Mouse (Mus musculus): ENCODE results near the gene Cckbr. TPM values are rescaled to one million over a fixed set of nuclear protein-coding genes. Genes with fewer than 3 reads are reported as not detected.

The Cckbr gene
- polyA plus RNA-seq, 1 experiment: not detected

- TF ChIP-seq FLI1 (IDR thresholded peaks at IDR 0.05; ENCODE audit: low read length): no peak
- no peak for TF ChIP-seq GATA1 (IDR thresholded peaks at IDR 0.05; ENCODE audit: borderline replicate concordance, low read length)
- H3K4me1 ChIP-seq: peaks cover 5% of the 10 kb centered on the region; the same call in 1 of the 2 replicates
- peaks cover 25% of the 10 kb centered on the region for H3K27me3 ChIP-seq (replicated peaks)
- H3K4me3 ChIP-seq (replicated peaks): no peak overlapping the region
- H3K9me3 ChIP-seq: no peaks in the 10 kb centered on the region
- H3K36me3 ChIP-seq (replicated peaks; ENCODE audit: low read length): no peaks in the 10 kb centered on the region
Measured at GRCm38 (mm10) chr7:105514561-105514960, 89.0 kb downstream of the Cckbr start.

GRCm38 (mm10) chr7:105515178-105515577, 89.6 kb downstream of the Cckbr start:
- no peaks in the 10 kb centered on the region for H3K9me3 ChIP-seq
- no peak overlapping the region for H3K4me3 ChIP-seq (replicated peaks)
- H3K27me3 ChIP-seq (replicated peaks): peaks cover 21% of the 10 kb centered on the region
- no peaks in the 10 kb centered on the region for H3K36me3 ChIP-seq (replicated peaks; ENCODE audit: low read length)
- H3K4me1 ChIP-seq: peaks cover 5% of the 10 kb centered on the region; the same call in 1 of the 2 replicates
- no peak for TF ChIP-seq FLI1 (IDR thresholded peaks at IDR 0.05; ENCODE audit: low read length)

GRCm38 (mm10) chr7:105516669-105517360, 91.3 kb downstream of the Cckbr start:
- no peaks in the 10 kb centered on the region for H3K9me3 ChIP-seq
- TF ChIP-seq FLI1 (IDR thresholded peaks at IDR 0.05; ENCODE audit: low read length) (no peak), GATA1 (IDR thresholded peaks at IDR 0.05; ENCODE audit: borderline replicate concordance, low read length) (no peak)
- no peak overlapping the region for H3K4me3 ChIP-seq (replicated peaks)
- peaks cover 5% of the 10 kb centered on the region; the same call in 1 of the 2 replicates for H3K4me1 ChIP-seq
- no peaks in the 10 kb centered on the region for H3K36me3 ChIP-seq (replicated peaks; ENCODE audit: low read length)
- H3K27me3 ChIP-seq (replicated peaks): peaks cover 25% of the 10 kb centered on the region

GRCm38 (mm10) chr7:105519336-105519735, 93.8 kb downstream of the Cckbr start:
- Histone ChIP-seq H3K4me1 (peaks cover 10% of the 10 kb centered on the region), H3K4me3 (replicated peaks) (no peak overlapping the region), H3K27me3 (replicated peaks) (peaks cover 19% of the 10 kb centered on the region), H3K36me3 (replicated peaks; ENCODE audit: low read length) (no peaks in the 10 kb centered on the region), H3K9me3 (no peaks in the 10 kb centered on the region)
- TF ChIP-seq FLI1 (IDR thresholded peaks at IDR 0.05; ENCODE audit: low read length) (no peak), GATA1 (IDR thresholded peaks at IDR 0.05; ENCODE audit: borderline replicate concordance, low read length) (no peak)

- H3K4me1 ChIP-seq: peaks cover 10% of the 10 kb centered on the region
Measured at GRCm38 (mm10) chr7:105519771-105520170, 94.2 kb downstream of the Cckbr start.

DNA sequence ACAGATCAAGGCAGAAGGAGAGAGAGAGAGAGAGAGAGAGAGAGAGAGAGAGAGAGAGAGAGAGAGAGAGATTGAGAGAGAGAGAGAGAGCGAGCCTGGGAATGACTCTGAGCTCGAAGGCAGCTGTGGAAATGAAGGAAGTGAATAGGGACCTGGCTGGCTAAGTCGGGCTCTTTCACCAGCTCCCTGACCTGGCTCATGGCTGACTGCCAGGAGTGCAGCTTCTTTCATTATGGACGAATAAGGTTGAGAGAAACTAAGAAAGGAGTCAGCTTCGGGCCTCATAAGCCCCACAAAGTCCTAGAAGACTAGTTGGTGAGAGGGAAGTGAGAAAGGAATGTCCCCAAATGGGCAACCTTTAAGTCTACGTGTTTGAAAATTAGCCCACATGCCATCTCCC, 94.7 kb downstream of the Cckbr start:
- Histone ChIP-seq H3K27me3 (replicated peaks) (peaks cover 15% of the 10 kb centered on the region), H3K36me3 (replicated peaks; ENCODE audit: low read length) (no peaks in the 10 kb centered on the region), H3K9me3 (no peaks in the 10 kb centered on the region), H3K4me1 (peaks cover 6% of the 10 kb centered on the region), H3K4me3 (replicated peaks) (no peak overlapping the region)
- TF ChIP-seq FLI1 (IDR thresholded peaks at IDR 0.05; ENCODE audit: low read length) (no peak), GATA1 (IDR thresholded peaks at IDR 0.05; ENCODE audit: borderline replicate concordance, low read length) (no peak)

More at GRCm38 (mm10) chr7:105519771-105520170, 94.2 kb downstream of the Cckbr start:
- no peaks in the 10 kb centered on the region for H3K9me3 ChIP-seq
- H3K36me3 ChIP-seq (replicated peaks; ENCODE audit: low read length): no peaks in the 10 kb centered on the region
- peaks cover 19% of the 10 kb centered on the region for H3K27me3 ChIP-seq (replicated peaks)
- TF ChIP-seq FLI1 (IDR thresholded peaks at IDR 0.05; ENCODE audit: low read length) (no peak), GATA1 (IDR thresholded peaks at IDR 0.05; ENCODE audit: borderline replicate concordance, low read length) (no peak)
- no peak overlapping the region for H3K4me3 ChIP-seq (replicated peaks)

Other genes with a start within 250 kb of the Cckbr start
- gene Olfr685, start 239.7 kb upstream of the Cckbr start, polyA plus RNA-seq (2012; ENCODE audit: insufficient read depth, low replicate concordance): not detected in 2 replicates
- gene Olfr686, start 218.2 kb upstream of the Cckbr start, polyA plus RNA-seq (2012; ENCODE audit: insufficient read depth, low replicate concordance): not detected in 2 replicates
- gene Olfr688, start 137.6 kb upstream of the Cckbr start, polyA plus RNA-seq (2012; ENCODE audit: insufficient read depth, low replicate concordance): not detected in 2 replicates
- gene Olfr689, start 114.6 kb upstream of the Cckbr start, polyA plus RNA-seq (2012; ENCODE audit: insufficient read depth, low replicate concordance): not detected in 2 replicates
- gene Olfr690, start 91.6 kb upstream of the Cckbr start, polyA plus RNA-seq (2012; ENCODE audit: insufficient read depth, low replicate concordance): not detected in 2 replicates
- 0.10 TPM in 1 of 2 replicates, not detected in the other for gene Olfr691, start 83.5 kb upstream of the Cckbr start, polyA plus RNA-seq (2012; ENCODE audit: insufficient read depth, low replicate concordance)
- not detected in 2 replicates for gene Olfr692, start 57.5 kb upstream of the Cckbr start, polyA plus RNA-seq (2012; ENCODE audit: insufficient read depth, low replicate concordance)
- not detected in 2 replicates for gene Gm5901, start 50.7 kb upstream of the Cckbr start, polyA plus RNA-seq (2012; ENCODE audit: insufficient read depth, low replicate concordance)
- 32.3 and 36.7 TPM in 2 replicates for gene Fam160a2, start 25.7 kb upstream of the Cckbr start, polyA plus RNA-seq (2012; ENCODE audit: insufficient read depth, low replicate concordance)
- gene Cnga4, start 21.2 kb upstream of the Cckbr start, polyA plus RNA-seq (2012; ENCODE audit: insufficient read depth, low replicate concordance): not detected in 2 replicates
- 1.0 TPM in 1 of 2 replicates, not detected in the other for gene Cavin3, start 56.6 kb downstream of the Cckbr start, polyA plus RNA-seq (2012; ENCODE audit: insufficient read depth, low replicate concordance)
- 33.2 and 48.4 TPM in 2 replicates for gene Smpd1, start 128.6 kb downstream of the Cckbr start, polyA plus RNA-seq (2012; ENCODE audit: insufficient read depth, low replicate concordance)
- 4.3 and 6.3 TPM in 2 replicates for gene Apbb1, start 155.9 kb downstream of the Cckbr start, polyA plus RNA-seq (2012; ENCODE audit: insufficient read depth, low replicate concordance)
- not detected in 2 replicates for gene Hpx, start 174.4 kb downstream of the Cckbr start, polyA plus RNA-seq (2012; ENCODE audit: insufficient read depth, low replicate concordance)
- 5.4 and 7.3 TPM in 2 replicates for gene Trim3, start 207.8 kb downstream of the Cckbr start, polyA plus RNA-seq (2012; ENCODE audit: insufficient read depth, low replicate concordance)
- 588 and 794 TPM in 2 replicates for gene Timm10b, start 214.3 kb downstream of the Cckbr start, polyA plus RNA-seq (2012; ENCODE audit: insufficient read depth, low replicate concordance)
- gene Arfip2, start 214.7 kb downstream of the Cckbr start, polyA plus RNA-seq (2012; ENCODE audit: insufficient read depth, low replicate concordance): 18.8 and 50.9 TPM in 2 replicates
- gene Gm45799, start 214.8 kb downstream of the Cckbr start, polyA plus RNA-seq (2012; ENCODE audit: insufficient read depth, low replicate concordance): 276 and 880 TPM in 2 replicates
- gene Dnhd1, start 225.1 kb downstream of the Cckbr start, polyA plus RNA-seq (2012; ENCODE audit: insufficient read depth, low replicate concordance): 0.63 TPM in 1 of 2 replicates, not detected in the other